Mouse (Mus musculus) pancreas, adult 10 weeks (tissue): ENCODE measurements around the gene Midn. TPM values are rescaled to one million over a fixed set of nuclear protein-coding genes. Genes with fewer than 3 reads are reported as not detected.

Source experiments
- polyA plus RNA-seq: library from polyadenylated mRNA; stranded (reverse); fragments of 350-450 nt; fragmentation: Illumina TruSeq; extraction: RNeasy Lipid Tissue Mini Kit (QIAGEN cat#74804); gene quantifications from one replicate; pipeline ENCODE4 v1.2.3, GENCODE M21; 2015; ENCODE audit warnings: low read depth, low replicate concordance; ENCODE audit not compliant: insufficient read depth

The Midn gene
- 10.8 TPM for polyA plus RNA-seq

GRCm38 (mm10) chr10:80147719-80148601 is at the start of gene Midn:
Gene Midn, plus strand, starts transcription at chr10:80148272.

DNA sequence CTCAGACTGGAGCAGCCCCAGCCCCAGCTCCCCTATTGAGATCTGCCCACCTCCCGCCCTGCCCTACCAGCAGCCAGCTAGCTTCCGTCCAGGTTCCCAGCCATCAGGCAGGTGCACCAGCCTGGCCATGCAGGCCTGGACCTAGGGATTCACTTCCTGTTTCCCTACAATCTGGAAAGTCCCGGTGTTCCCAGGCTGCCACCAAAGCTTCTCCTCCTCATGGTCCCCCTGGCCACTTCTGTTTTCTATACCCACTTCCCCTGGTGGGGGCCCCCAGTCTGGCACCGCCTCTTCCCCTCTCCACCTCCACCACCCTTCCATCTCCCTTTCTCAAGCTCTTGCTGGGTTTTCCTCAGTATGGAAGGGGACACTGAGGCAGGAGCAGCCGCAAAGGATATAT is 42.6 kb upstream of the Midn start, which contains the start of gene Sbno2:
TSS of gene Sbno2 (minus strand) at position 112 of the 400 bp plus-strand sequence.

DNA sequence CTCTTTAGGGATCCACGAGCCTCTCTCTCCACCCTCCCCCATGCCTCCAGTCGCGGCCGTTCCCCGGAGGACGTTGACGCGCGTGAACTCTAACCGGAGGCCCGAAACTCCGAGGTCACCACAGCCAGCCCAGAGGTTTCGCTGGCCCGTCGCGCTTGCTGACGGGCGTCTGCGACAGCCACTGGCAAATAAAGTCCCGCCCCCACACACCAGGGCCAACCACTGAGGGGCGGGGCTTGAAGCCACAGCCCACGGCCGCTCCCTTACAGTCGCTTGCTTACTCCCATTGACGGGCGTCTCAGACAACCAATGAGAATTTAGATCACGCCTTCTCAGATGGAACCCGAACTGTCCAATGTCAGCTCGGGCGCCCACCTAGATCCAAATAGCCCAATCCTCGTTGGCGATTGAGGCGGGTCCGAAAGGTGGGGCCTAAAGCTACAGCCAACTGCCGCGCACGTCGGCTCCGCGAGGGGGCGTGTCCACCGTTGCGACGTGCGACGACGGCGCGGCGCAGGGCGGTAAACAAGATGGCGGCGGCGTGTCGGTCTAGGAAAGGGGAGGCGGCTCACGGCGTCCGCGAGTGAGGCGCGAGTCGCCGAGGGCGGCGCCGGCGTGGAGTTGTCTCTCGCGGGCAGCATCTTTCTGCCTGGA is 32.7 kb upstream of the Midn start, which contains the start of gene Stk11:
TSS of gene Stk11 (plus strand) at position 514 of the 654 bp plus-strand sequence.

GRCm38 (mm10) chr10:80138553-80139438 is 9.3 kb upstream of the Midn start, which contains the start of gene Atp5d:
Gene Atp5d, plus strand, starts transcription at chr10:80138632.

GRCm38 (mm10) chr10:80140666-80141035 is 7.4 kb upstream of the Midn start, which contains the start of gene Cbarp:
Gene Cbarp, minus strand, starts transcription at chr10:80140835.

GRCm38 (mm10) chr10:80165392-80166128 is 17.5 kb downstream of the Midn start, which contains the start of gene Cirbp:
Gene Cirbp, plus strand, starts transcription at chr10:80165985.

GRCm38 (mm10) chr10:80172527-80173292 is 24.6 kb downstream of the Midn start, which contains the start of gene 1600002K03Rik:
Gene 1600002K03Rik, plus strand, starts transcription at chr10:80172944.

GRCm38 (mm10) chr10:80179068-80180051 is 31.3 kb downstream of the Midn start, which contains the start of gene Efna2:
Gene Efna2, plus strand, starts transcription at chr10:80179482.

Other genes starting within 250 kb of the Midn start
- 4.0 TPM for gene Med16, start 239.3 kb upstream of the Midn start, polyA plus RNA-seq
- not detected for gene Gm26602, start 237.4 kb upstream of the Midn start, polyA plus RNA-seq
- not detected for gene Kiss1r, start 231.3 kb upstream of the Midn start, polyA plus RNA-seq
- gene R3hdm4, start 227.1 kb upstream of the Midn start, polyA plus RNA-seq: 19.0 TPM
- gene Arid3a, start 221.2 kb upstream of the Midn start, polyA plus RNA-seq: 1.0 TPM
- 6.9 TPM for gene Wdr18, start 188.1 kb upstream of the Midn start, polyA plus RNA-seq
- gene Grin3b, start 177.6 kb upstream of the Midn start, polyA plus RNA-seq: not detected
- gene Tmem259, start 163.9 kb upstream of the Midn start, polyA plus RNA-seq: 36.8 TPM
- gene Cnn2, start 159.7 kb upstream of the Midn start, polyA plus RNA-seq: 13.6 TPM
- gene Abca7, start 151.8 kb upstream of the Midn start, polyA plus RNA-seq: 6.0 TPM
- gene Arhgap45, start 131.6 kb upstream of the Midn start, polyA plus RNA-seq: 4.5 TPM
- gene Polr2e, start 108.5 kb upstream of the Midn start, polyA plus RNA-seq: 33.6 TPM
- 266 TPM for gene Gpx4, start 101.1 kb upstream of the Midn start, polyA plus RNA-seq
- 6.5 TPM for gene Sbno2, start 42.7 kb upstream of the Midn start, polyA plus RNA-seq
- 77.4 TPM for gene Stk11, start 32.5 kb upstream of the Midn start, polyA plus RNA-seq
- gene Atp5d, start 9.6 kb upstream of the Midn start, polyA plus RNA-seq: 84.2 TPM
- gene Cbarp, start 7.4 kb upstream of the Midn start, polyA plus RNA-seq: 5.9 TPM
- gene Cirbp, start 17.7 kb downstream of the Midn start, polyA plus RNA-seq: 33.4 TPM
- gene 1600002K03Rik, start 24.7 kb downstream of the Midn start, polyA plus RNA-seq: 7.2 TPM
- gene Efna2, start 31.2 kb downstream of the Midn start, polyA plus RNA-seq: 0.50 TPM
- gene Mum1, start 78.2 kb downstream of the Midn start, polyA plus RNA-seq: 16.2 TPM
- 67.2 TPM for gene Ndufs7, start 100.8 kb downstream of the Midn start, polyA plus RNA-seq
- gene Gamt, start 112.7 kb downstream of the Midn start, polyA plus RNA-seq: 101 TPM
- 25.5 TPM for gene Dazap1, start 113.2 kb downstream of the Midn start, polyA plus RNA-seq
- gene Rps15, start 144.2 kb downstream of the Midn start, polyA plus RNA-seq: 1,054 TPM
- 0.26 TPM for gene Apc2, start 147.7 kb downstream of the Midn start, polyA plus RNA-seq
- gene 2310011J03Rik, start 172.3 kb downstream of the Midn start, polyA plus RNA-seq: 7.9 TPM
- gene Pcsk4, start 181.2 kb downstream of the Midn start, polyA plus RNA-seq: 7.0 TPM
- 6.4 TPM for gene Reep6, start 181.7 kb downstream of the Midn start, polyA plus RNA-seq
- 5.9 TPM for gene Adamtsl5, start 200.1 kb downstream of the Midn start, polyA plus RNA-seq
- 0.61 TPM for gene Plk5, start 208.2 kb downstream of the Midn start, polyA plus RNA-seq
- 1.3 TPM for gene Mex3d, start 239.4 kb downstream of the Midn start, polyA plus RNA-seq